Mouse (Mus musculus): ENCODE data around the gene Sgcb. TPM values are rescaled to one million over a fixed set of nuclear protein-coding genes. Genes with fewer than 3 reads are reported as not detected.

Sgcb gene
- total and polyA plus RNA-seq, 3 experiments: 43.2 to 113 (median 101) TPM

DNA sequence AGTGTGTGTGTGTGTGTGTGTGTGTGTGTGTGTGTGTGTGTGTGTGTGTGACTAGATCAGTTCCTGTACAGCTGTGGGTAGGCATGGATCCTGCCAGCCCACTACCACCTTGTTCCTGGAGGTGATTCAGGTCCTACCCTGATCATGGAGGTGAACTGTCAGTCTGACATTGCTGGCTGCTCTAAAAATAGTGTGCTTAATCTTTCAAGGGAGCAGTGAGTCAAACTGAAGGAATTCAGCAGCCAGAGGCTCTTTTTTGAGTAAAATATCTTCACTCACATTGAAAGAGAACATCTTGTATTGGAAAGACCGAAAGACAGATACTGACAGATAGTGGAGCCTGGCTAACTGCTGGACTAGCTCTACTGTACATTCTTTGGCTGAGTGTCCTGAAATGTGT is 41.0 kb upstream of the Sgcb start:
- no peaks in the 10 kb centered on the region for H3K79me2 ChIP-seq (replicated peaks; ENCODE audit: control insufficient read depth, insufficient read depth, low read length)
- H3K27me3 ChIP-seq (ENCODE audit: control insufficient read depth, insufficient read depth, low read length): no peaks in the 10 kb centered on the region
- 31% methylated on average over 1 of the region's 1 CpGs for WGBS
- no peak overlapping the region for H3K4me3 ChIP-seq
- no peak for DNase-seq
- intact Hi-C loops (cut with DNase I): loop anchor here (5.0 to 10.0 kb wide), 3 partner anchors 169 to 594 kb away; no protein-coding TSS in a partner anchor
- peaks cover 5% of the 10 kb centered on the region for H3K4me1 ChIP-seq (ENCODE audit: control insufficient read depth, insufficient read depth, low read length)
- H3K9ac ChIP-seq (ENCODE audit: low read depth, low read length): no peak overlapping the region
- no peak for TF ChIP-seq POLR2A (IDR thresholded peaks at IDR 0.05; ENCODE audit: insufficient read depth, low read depth, low read length)
- no peak for TF ChIP-seq EP300 (IDR thresholded peaks at IDR 0.05; ENCODE audit: insufficient read depth, low read depth, low read length)
- TF ChIP-seq CTCF (IDR thresholded peaks at IDR 0.05): no peak
- peaks cover 4% of the 10 kb centered on the region for H3K36me3 ChIP-seq (ENCODE audit: control insufficient read depth, insufficient read depth, low read length)
- peak overlapping the region; percentile 56 for H3K27ac ChIP-seq

DNA sequence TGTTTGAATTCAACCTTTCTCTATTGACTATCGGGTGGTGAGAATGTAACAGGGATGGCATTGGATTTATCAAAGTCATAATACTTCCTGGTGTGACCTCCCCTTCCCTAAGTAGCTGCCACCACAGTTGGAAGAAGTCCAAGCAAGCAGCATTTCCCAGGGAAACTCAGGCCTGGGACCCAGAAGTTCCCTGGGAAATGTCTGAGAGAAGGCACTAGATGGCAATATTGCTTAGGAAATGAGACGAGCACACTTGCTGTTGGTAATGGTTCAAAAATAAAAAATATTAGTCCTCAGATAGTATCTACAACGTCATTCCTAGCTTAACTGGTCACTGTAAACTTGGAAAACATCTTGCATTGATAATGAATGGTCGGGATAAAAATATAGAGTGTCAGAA is 38.6 kb upstream of the Sgcb start:
- WGBS: 6% methylated on average over 4 of the region's 4 CpGs
- DNase-seq: no peak

DNA sequence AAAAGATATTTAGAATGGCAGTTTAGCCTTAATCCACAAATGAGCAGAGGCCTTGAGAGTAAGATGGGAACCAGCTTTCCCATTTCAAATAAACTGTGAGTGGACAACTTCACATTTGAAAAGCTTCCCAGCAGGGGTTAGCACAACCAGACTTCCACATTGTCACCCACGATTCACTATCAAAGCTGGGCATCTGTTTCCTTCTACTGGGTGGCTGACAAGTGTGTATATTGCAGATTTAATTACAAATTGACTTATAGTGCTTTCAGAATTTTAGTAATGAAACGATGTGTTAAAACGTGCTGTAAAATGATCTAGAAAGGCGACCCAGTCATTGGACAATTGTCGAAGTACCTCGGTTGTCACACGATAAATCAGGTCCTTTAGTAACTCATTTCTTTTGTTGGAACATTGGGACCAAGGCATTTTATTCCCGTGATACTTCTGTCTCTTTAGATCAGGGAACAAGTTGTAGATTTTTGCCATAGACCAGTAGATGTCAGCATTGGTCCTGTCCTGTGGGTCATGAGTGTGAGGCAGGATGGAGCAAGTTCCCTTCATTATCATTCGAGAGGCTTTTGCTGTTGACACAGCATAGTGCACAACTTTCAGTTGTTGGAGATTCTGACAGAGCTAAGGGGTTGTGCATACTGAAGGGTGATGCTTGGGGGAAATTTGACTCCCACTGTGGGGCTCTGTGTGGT is 36.3 kb upstream of the Sgcb start:
- H3K27me3 ChIP-seq (ENCODE audit: control insufficient read depth, insufficient read depth, low read length): no peaks in the 10 kb centered on the region
- TF ChIP-seq EP300 (IDR thresholded peaks at IDR 0.05; ENCODE audit: insufficient read depth, low read depth, low read length) (no peak), CTCF (IDR thresholded peaks at IDR 0.05) (peak; percentile 53)
- no peak overlapping the region for H3K4me3 ChIP-seq
- peaks cover 4% of the 10 kb centered on the region for H3K4me1 ChIP-seq (ENCODE audit: control insufficient read depth, insufficient read depth, low read length)
- intact Hi-C loops (cut with DNase I): loop anchor here (10.0 kb wide), 1 partner anchor 311 kb away; no protein-coding TSS in a partner anchor
- H3K27ac ChIP-seq: no peak overlapping the region
- no peak for DNase-seq
- no peak overlapping the region for H3K9ac ChIP-seq (ENCODE audit: low read depth, low read length)
- WGBS: 55% methylated on average over 9 of the region's 9 CpGs
- no peaks in the 10 kb centered on the region for H3K79me2 ChIP-seq (replicated peaks; ENCODE audit: control insufficient read depth, insufficient read depth, low read length)
- peaks cover 2% of the 10 kb centered on the region for H3K36me3 ChIP-seq (ENCODE audit: control insufficient read depth, insufficient read depth, low read length)

More for the DNA sequence above, 38.6 kb upstream of the Sgcb start:
- Histone ChIP-seq H3K36me3 (ENCODE audit: control insufficient read depth, insufficient read depth, low read length) (peaks cover 4% of the 10 kb centered on the region), H3K4me3 (no peak overlapping the region), H3K27me3 (ENCODE audit: control insufficient read depth, insufficient read depth, low read length) (no peaks in the 10 kb centered on the region), H3K9ac (ENCODE audit: low read depth, low read length) (no peak overlapping the region), H3K79me2 (replicated peaks; ENCODE audit: control insufficient read depth, insufficient read depth, low read length) (no peaks in the 10 kb centered on the region), H3K27ac (no peak overlapping the region), H3K4me1 (ENCODE audit: control insufficient read depth, insufficient read depth, low read length) (peaks cover 5% of the 10 kb centered on the region)
- intact Hi-C loops (cut with DNase I): loop anchor here (2.0 to 10.0 kb wide), 4 partner anchors 171 to 1471 kb away; no protein-coding TSS in a partner anchor
- TF ChIP-seq EP300 (IDR thresholded peaks at IDR 0.05; ENCODE audit: insufficient read depth, low read depth, low read length): 0 out of 2 replicates have a peak, but pooled peaks have one; percentile 33
- peak; percentile 72 for TF ChIP-seq CTCF (IDR thresholded peaks at IDR 0.05)
- TF ChIP-seq POLR2A (IDR thresholded peaks at IDR 0.05; ENCODE audit: insufficient read depth, low read depth, low read length): no peak

DNA sequence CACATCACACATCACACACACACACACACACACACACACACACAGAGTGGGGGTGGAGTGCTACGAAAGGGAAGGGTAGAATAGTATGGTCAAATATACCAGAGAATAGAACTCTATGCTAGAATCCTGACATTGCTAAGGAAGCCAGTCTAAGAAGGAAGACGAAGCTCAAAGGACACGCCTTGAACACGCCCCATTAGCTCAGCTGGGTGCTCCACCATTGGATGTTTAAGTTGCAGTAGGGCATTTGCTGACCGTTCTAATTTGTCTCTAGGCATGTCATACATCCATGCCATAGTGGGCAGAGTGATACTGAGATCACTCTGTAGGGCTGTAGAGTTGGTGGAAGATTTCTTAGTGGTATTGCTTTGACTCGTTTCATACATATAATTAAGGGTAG is 35.6 kb upstream of the Sgcb start:
- H3K4me1 ChIP-seq (ENCODE audit: control insufficient read depth, insufficient read depth, low read length): peaks cover 2% of the 10 kb centered on the region; the same call in 1 of the 2 replicates
- no peak overlapping the region for H3K4me3 ChIP-seq
- intact Hi-C loops (cut with DNase I): loop anchor here (10.0 kb wide), 1 partner anchor 312 kb away; no protein-coding TSS in a partner anchor
- no peaks in the 10 kb centered on the region for H3K27me3 ChIP-seq (ENCODE audit: control insufficient read depth, insufficient read depth, low read length)
- TF ChIP-seq EP300 (IDR thresholded peaks at IDR 0.05; ENCODE audit: insufficient read depth, low read depth, low read length): no peak
- no peak for TF ChIP-seq POLR2A (IDR thresholded peaks at IDR 0.05; ENCODE audit: insufficient read depth, low read depth, low read length)
- TF ChIP-seq CTCF (IDR thresholded peaks at IDR 0.05): no peak
- no peaks in the 10 kb centered on the region for H3K79me2 ChIP-seq (replicated peaks; ENCODE audit: control insufficient read depth, insufficient read depth, low read length)
- H3K27ac ChIP-seq: no peak overlapping the region
- no peak for DNase-seq
- 81% methylated on average over 6 of the region's 6 CpGs for WGBS
- no peak overlapping the region for H3K9ac ChIP-seq (ENCODE audit: low read depth, low read length)
- no peaks in the 10 kb centered on the region for H3K36me3 ChIP-seq (ENCODE audit: control insufficient read depth, insufficient read depth, low read length)

DNA sequence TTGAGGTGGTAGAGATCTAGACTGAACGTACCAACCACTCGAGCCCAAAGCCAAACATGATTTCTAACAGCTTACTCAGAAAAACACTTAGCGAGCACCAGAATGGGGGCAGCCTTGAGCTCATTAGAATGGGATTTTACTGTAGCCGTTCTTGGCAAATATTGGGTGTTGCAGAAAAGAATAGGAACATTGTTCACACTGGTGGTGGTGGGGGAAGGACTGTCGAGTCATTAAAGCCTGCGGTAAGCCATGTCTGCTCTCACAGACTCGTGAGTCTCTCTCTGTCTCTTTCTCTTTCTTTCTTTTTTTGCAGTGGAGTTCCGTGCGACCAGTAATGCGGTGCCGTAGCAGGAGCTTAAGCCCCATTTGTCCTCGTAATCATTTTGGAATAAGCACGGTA is 29.0 kb upstream of the Sgcb start:
- intact Hi-C loops (cut with DNase I): no loop called here
- H3K4me3 ChIP-seq: no peak overlapping the region
- no peaks in the 10 kb centered on the region for H3K36me3 ChIP-seq (ENCODE audit: control insufficient read depth, insufficient read depth, low read length)
- no peaks in the 10 kb centered on the region for H3K79me2 ChIP-seq (replicated peaks; ENCODE audit: control insufficient read depth, insufficient read depth, low read length)
- H3K27ac ChIP-seq: no peak overlapping the region
- H3K27me3 ChIP-seq (ENCODE audit: control insufficient read depth, insufficient read depth, low read length): no peaks in the 10 kb centered on the region
- no peak for DNase-seq
- H3K9ac ChIP-seq (ENCODE audit: low read depth, low read length): no peak overlapping the region
- H3K4me1 ChIP-seq (ENCODE audit: control insufficient read depth, insufficient read depth, low read length): no peaks in the 10 kb centered on the region
- no peak for TF ChIP-seq CTCF (IDR thresholded peaks at IDR 0.05)
- no peak for TF ChIP-seq POLR2A (IDR thresholded peaks at IDR 0.05; ENCODE audit: insufficient read depth, low read depth, low read length)
- no peak for TF ChIP-seq EP300 (IDR thresholded peaks at IDR 0.05; ENCODE audit: insufficient read depth, low read depth, low read length)
- WGBS: 73% methylated on average over 13 of the region's 13 CpGs

DNA sequence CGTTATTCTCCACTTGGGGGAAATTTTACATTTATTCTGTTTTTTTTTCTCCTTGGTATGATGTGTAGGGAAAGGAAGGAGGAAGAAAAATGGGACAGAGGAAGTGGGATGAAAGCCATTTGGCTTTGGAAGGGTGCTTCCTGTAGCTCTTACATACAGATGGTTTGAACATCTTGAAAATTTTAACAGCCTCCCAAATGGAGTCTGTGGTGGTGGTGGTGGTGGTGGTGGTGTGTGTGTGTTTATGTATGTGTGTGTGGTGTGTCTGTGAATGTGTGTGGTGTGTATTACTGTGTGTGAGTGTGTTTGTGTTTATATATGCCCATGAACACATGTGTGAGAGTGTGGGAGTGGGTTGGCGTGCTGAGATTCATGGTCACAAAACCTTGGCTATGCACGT is 28.0 kb upstream of the Sgcb start:
- no peak overlapping the region for H3K9ac ChIP-seq (ENCODE audit: low read depth, low read length)

More for the DNA sequence above, 28.0 kb upstream of the Sgcb start:
- no peak for DNase-seq
- no peak for TF ChIP-seq CTCF (IDR thresholded peaks at IDR 0.05)
- no peak for TF ChIP-seq EP300 (IDR thresholded peaks at IDR 0.05; ENCODE audit: insufficient read depth, low read depth, low read length)
- TF ChIP-seq POLR2A (IDR thresholded peaks at IDR 0.05; ENCODE audit: insufficient read depth, low read depth, low read length): no peak
- Histone ChIP-seq H3K79me2 (replicated peaks; ENCODE audit: control insufficient read depth, insufficient read depth, low read length) (no peaks in the 10 kb centered on the region), H3K27me3 (ENCODE audit: control insufficient read depth, insufficient read depth, low read length) (no peaks in the 10 kb centered on the region), H3K27ac (no peak overlapping the region), H3K4me3 (no peak overlapping the region), H3K36me3 (ENCODE audit: control insufficient read depth, insufficient read depth, low read length) (no peaks in the 10 kb centered on the region), H3K4me1 (ENCODE audit: control insufficient read depth, insufficient read depth, low read length) (no peaks in the 10 kb centered on the region)
- WGBS: 67% methylated on average over 3 of the region's 3 CpGs
- intact Hi-C loops (cut with DNase I): no loop called here

Data from heart, adult 2 months (tissue).